Mouse (Mus musculus): Measurements from ENCODE around the gene Cxcr5. TPM values are rescaled to one million over a fixed set of nuclear protein-coding genes. Genes with fewer than 3 reads are reported as not detected.

Gene Cxcr5
- total RNA-seq, 2 experiments from 2014 or later, result 1.8 to 6.2 TPM

DNA sequence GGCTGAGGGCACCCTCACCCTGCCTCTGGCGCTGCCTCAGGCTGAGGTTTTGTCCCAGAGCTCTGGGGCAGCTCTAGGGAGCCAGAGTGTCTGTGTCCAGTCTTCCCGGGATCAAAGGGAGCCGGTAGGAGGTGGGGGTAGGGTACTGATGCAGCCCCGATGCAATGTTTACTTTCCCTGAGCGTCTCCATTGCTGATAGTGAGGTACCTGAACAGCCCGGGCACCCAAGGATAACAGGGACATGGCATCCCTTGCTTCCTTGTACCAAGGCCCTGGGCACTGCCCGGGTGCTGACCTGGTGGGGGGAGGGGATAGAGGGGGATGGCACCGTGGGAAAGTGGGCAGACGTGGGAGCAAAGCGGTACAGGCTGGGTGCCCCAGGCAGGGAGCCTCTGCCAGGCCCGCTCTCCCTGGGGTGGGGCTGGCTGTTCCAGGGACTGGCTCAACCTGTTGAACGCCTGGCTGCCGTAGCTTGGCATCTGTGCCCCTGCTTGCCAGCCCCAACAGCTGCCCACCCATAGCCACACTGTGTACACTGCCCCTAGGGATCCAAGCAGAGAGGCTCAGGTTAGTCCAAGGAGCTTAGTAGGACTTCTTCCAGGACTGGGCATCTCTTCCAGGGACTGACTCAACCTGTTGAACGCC lies 76.0 kb downstream of the Cxcr5 start:
- ATAC-seq (replicated peaks; ENCODE audit: low FRiP score, low TSS enrichment, poor library complexity, severe bottlenecking), result no peak

DNA sequence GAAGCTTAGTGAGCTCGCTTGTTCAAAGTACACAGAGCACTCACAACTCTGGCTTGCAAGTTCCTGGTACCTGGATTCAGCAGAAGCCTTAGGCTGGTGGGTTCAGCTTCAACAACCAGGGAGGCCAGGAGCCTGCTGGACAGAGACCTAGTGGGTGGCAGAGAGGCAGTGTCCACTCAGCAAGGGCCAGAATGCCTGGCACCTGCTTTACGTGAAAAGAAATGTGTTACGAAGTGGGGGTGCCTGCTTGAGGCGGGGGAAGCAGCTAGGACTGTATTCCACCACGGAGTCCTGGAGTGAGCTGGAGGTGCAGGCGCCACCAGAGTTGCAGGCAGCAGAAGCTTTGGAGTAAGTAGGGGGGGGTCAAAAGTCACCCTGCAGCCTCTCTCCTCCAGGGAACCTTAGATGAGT lies 76.6 kb downstream of the Cxcr5 start:
- ATAC-seq (replicated peaks; ENCODE audit: low FRiP score, low TSS enrichment, poor library complexity, severe bottlenecking), result no peak

DNA sequence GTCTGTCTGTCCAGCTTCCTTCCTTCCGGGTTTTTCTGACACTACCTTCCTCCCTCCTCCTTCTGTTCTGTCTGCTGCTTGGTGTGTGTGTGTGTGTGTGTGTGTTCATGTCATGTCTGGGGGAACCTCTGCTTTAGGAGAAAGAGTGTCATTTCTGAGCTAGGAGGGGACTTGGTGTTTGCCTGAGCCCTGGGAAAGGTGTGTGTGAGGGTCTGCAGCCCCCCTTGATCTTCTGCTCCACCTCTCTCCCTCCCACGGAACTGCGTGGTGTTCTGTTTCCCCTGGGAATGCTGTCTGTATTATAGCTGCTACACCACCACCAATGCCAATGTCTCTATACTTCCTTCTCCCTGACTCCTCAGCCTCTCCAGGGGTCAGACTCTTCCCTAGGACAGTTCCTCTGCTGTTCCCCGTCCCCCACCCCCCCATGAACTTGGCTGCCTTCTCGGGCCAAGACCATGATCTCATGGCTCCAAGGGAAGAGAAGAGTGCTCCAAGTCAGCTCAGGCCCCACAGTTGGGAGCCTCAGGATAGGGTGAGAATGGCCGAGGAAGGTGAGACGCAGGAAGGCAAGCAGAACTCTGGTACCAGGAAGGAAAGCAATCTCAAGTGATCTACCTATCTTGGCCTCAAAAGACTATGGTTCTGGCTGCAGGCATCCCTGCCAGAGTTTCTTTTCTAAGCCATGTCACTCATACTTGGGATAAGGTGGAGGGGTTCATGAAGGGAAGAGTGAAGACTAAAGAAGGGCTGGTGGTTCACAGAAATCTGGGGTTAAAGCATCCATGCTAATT lies 77.2 kb downstream of the Cxcr5 start:
- no peak for ATAC-seq (replicated peaks; ENCODE audit: low FRiP score, low TSS enrichment, poor library complexity, severe bottlenecking)

DNA sequence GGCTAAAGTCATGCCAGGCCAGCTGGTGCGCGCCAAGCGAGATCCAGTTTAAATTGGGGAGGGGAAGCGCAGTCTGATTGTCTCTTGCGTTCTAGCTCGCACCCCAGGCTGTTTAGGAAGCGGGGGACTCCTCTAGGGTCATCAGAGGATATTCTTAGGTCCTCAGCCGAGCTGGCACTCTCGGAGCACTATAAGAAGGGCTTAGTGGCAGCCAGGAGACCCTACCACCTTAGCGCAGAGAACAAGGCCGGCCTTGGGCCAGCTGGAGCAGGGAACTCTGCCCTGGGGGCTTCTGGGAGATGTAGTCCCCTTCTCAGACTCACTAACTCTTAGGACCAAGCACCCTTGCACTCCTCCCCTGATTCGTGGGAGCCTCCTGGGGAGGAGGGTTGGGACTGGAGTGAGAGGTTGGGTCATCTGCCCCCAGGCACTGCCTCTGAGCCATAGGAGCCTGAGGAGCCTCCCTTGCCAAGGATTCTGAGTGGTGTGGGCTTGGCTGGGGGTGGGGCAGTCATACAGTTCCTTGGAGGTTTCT lies 78.1 kb downstream of the Cxcr5 start:
- no peak for ATAC-seq (replicated peaks; ENCODE audit: low FRiP score, low TSS enrichment, poor library complexity, severe bottlenecking)

DNA sequence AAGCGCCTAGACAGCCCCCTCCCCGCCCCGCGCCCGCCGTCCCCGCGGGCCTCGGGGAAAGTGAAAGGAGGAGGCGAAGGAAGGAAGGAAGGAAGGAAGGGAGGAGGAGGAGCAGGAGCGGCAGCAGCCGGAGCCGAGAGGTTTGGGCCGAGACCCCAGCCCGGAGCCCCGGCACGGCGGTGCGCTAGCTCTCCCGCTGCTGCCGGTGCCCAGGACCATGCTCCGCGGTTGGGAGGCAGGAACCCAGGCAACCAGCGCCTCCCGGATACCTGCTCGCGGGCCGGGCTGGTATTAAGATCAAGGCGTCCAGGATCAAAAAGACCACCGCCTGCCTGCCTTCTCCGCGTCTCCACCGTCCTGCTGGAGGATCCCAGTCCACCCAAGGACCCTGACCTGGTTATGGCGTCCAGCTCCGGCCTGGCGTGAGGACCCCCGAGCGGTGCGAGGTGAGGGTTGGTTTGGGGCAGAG lies 78.6 kb downstream of the Cxcr5 start:
- ATAC-seq (replicated peaks; ENCODE audit: low FRiP score, low TSS enrichment, poor library complexity, severe bottlenecking), result no peak

DNA sequence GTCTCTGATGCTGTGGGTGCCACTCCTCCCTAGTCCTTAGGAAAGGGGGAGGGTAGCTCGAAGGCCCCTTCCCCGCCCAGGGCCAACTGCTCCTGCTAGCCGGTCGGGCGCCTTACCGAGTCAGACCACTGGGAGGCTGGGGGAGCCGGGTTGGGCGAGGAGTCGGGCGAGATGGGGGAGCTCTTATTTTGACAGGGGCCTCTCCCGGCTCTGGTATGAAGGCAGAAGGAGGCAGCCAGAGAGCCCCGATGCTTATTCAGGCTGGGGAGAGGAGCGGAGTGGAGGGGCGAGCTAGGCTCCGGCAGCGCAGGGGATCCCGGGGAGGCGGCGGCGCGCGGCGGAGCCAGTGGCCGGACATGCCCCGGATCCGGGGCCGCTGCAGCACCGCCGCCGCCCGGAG lies 79.1 kb downstream of the Cxcr5 start, which contains the start of gene Bcl9l:
Bcl9l (plus strand) TSS at position 274 of the 400 bp plus-strand sequence.
- peak; percentile 71 for ATAC-seq (replicated peaks; ENCODE audit: low FRiP score, low TSS enrichment, poor library complexity, severe bottlenecking)

DNA sequence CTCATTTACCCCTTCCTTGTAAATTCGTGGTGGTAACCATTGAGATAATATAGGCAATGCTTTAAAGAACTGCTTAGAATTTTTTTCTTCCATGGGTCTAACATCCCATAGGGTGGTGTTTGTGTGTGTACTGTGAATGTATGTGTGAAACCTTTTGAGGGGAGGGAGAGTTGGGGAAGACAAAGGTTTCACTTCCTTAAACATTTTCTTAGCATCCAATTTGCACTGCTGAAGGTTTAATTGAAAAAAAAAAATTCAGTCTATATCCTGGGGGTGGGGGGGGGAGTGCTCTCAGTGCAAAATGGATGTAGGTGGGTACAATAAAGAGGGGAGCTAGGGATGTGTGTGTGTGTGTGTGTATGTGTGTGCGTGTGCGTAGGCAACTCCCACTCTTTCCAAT lies 79.6 kb downstream of the Cxcr5 start:
- no peak for ATAC-seq (replicated peaks; ENCODE audit: low FRiP score, low TSS enrichment, poor library complexity, severe bottlenecking)

DNA sequence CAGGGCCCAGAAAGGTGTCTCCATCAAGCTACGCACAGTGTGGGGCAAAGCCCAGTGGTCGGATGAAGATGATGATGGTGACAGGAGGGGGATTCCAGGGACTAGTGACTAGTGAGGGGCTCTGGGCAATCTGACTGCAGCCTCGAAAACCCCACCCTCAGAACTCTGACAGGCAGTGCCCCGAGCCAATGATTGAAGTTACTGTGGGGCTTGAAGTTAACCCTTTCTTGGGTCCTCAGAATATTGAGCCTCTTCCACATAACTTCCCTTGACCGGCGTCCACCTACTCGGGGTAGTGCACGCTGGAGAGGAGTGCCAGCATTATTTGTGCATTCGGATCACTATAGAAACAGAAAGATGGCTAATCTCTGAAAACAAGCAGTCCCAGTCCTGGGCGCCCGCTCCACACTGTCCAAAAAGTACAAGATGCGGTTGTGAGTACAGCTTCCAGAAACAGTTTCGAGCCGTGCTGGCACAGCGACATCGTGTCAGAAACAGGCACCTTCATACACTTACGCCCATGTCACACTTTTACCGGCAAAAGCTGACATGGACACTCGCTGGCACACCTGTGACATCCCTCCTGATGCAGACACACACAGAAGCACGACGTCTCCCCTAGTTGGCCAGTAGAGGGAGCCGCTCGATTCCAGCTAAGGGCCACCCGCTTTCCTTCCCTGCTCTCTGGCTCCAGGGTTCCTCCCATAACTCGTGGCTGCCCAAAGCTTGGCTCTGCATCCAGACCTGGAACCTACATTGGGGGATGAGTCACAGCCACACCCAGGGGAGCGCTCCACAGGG lies 81.8 kb downstream of the Cxcr5 start:
- peak; percentile 70 for ATAC-seq (replicated peaks; ENCODE audit: low FRiP score, low TSS enrichment, poor library complexity, severe bottlenecking)

DNA sequence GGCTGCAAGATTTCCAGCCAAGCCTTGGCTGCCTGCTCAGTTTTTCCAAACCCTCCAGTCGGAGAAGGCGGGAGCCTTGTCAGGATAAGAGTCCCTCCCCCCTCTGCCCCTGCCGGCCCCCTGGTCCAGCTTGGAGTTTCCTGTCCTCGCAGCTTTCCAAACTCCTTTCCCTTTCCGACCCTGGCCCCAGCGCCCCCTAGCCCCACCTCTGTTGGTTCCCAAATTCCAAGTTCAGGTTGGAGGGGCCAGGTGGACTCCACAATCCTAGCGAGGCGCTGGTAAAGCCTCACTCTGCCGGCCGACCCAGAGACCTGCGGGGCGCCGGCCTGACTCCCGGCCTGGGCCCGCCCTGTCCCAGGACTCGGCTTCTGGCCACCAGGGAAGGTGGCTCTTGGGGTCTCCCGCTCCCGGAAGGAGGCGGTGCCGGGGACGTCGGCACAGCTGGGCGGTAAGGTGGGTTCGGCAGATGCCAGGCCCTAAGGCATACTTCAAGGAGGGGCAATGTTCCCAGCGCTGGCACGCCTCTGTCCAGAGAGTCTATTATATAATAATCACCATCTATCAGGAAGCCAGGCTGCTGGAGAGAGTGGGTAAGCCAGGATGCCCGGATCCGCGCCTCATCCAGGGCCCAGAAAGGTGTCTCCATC lies 82.6 kb downstream of the Cxcr5 start:
- no peak for ATAC-seq (replicated peaks; ENCODE audit: low FRiP score, low TSS enrichment, poor library complexity, severe bottlenecking)

DNA sequence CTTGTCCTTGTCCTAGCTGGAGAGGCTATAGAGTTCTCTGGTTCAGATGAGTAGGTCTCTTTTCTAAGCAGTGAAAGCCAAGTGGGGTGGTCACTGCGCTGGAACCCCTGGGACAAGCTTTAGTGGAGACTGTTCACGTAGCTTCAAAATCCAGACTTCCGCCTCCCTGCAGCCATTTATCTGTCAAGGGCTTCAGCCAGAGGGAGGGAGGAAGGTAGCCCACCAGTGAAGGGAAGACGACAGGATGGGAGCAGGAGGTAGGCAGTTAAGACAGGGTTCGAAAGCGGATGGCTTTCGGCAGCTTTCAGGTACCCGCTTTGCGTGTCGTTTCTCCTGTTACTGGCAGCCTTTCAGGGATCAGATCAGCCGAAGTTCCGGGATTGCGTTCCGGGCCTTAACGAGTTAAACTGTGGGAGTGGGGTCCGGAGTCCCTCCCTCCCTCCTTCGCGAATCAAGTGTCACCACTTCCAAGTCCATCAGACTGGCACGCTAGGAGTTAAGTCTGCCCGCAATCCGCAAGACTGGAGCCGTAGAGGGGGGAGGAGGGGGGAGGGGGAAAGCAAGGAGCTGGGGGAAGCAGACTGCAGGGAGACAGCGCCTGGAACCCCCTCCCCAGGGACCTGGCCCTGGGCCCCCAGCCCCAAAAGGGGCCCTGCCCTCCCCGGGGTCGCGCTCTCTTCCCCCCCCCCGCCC lies 83.3 kb downstream of the Cxcr5 start:
- no peak for ATAC-seq (replicated peaks; ENCODE audit: low FRiP score, low TSS enrichment, poor library complexity, severe bottlenecking)

DNA sequence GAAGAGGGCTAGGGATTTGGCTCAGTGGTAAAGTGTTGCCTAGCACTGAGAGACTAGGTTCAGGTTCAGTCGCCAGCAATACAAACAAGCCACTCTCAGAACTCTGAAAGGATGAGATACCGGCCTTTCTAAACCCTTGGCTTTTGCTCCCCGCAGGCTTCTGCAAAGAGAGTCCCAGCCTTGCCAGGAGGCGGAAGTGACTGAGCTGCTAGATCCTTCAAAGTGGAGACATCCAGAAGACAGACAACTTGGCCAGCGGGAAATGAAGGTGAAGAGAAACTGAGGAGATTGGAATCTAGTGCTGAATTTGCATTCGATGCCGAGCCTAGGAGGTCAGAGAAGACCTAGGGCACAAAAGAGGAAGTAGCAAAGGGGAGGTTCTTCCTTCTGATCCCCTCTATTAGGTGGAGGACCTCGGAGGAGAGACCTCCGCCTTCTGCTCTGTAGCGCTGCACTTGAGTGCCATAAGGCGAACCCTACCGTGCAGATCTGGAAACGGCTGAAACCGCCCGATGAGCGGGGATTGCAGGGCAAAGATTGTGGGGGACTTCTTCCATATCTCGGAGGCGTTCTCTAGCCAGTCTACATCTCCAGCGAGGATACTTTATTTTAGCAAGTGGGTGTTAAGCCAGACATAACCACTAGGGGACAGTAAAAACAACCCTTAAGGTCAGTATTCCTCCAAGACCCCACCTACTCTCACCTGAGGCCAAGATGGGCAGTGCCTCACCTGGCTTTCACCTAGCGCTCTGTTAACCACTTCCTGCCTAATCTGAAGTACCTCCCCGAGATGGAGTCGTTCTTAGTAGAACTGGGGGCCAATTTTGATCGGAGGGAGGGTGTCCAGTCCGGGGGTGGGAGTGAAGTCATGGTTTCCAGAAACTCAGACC lies 84.1 kb downstream of the Cxcr5 start:
- peak; percentile 39; the same call in 1 of the 2 replicates for ATAC-seq (replicated peaks; ENCODE audit: low FRiP score, low TSS enrichment, poor library complexity, severe bottlenecking)

DNA sequence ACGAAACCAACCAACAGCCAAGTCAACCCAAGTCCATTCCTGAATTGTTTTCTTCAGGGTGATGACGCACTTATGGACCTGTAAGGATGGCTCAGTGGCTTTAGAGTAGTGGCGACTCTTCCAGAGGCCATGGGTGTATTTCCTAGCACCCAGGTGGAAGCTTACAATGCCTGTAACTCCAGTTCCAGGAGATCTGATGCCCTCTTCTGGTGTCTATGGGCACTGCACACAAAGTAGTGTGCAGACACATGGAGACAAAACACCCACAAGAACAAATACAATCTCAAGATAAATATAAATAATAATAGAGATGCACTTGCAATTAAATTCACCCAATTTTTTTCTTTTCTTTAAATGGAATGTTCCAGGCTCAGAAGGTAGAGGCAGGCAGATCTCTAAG lies 85.7 kb downstream of the Cxcr5 start:
- no peak for ATAC-seq (replicated peaks; ENCODE audit: low FRiP score, low TSS enrichment, poor library complexity, severe bottlenecking)

DNA sequence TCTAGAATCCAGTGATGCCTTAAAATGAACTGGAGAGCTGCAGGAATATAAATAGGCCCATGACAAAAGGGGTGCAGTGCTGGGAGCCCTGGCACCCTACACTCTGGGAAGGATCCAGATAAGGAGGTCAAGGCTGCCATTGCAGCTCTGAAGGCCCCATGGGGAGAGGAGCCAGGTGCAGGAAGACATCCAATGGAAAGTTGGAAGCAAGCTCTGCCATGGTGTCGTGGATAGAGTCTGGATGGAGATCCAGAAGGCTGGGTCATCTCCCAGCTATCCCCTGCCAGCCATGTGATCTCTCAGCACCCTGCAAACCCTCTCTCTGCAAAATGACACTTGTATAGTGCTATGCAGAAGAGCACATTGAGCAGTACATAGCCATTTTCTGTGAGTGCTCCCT lies 87.3 kb downstream of the Cxcr5 start:
- no peak for ATAC-seq (replicated peaks; ENCODE audit: low FRiP score, low TSS enrichment, poor library complexity, severe bottlenecking)

DNA sequence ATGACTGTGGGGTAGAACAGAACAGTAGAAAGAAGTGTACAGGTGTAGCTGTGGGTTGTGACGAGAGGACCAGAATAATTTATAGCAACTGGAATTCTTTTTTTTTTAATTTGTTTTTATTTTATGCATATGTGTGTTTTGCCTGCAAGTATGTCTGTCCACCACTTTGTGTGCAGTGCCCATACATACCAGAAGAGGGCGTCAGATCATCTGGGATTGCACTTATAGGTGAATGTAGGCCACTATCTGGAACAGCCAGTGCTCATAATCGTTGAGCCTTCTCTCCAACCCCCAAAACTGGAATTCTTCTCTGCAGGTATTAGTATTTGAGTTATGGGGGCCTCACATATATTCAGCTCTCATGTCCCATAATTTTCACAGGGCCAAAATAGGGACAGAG lies 88.5 kb downstream of the Cxcr5 start:
- ATAC-seq (replicated peaks; ENCODE audit: low FRiP score, low TSS enrichment, poor library complexity, severe bottlenecking), result no peak

DNA sequence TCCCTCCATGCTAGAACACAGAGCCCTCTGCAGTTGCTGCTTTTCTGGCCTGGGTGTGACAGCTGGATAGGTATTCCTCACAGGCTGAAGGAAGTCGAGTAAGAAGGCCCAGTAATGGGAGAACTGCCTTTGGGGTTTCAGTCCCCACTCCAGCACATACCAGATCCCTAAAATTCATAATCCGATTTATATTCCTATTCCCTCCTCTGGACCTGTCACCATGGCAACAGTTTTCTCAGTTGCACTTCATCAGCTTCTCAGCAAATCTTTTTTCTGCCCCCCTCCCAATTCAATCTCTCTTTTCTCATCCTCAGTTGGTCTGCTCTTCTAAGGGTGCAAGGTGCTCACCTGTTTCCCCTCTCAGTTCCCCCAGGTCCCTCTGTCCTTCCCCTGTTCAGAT lies 92.9 kb downstream of the Cxcr5 start:
- no peak for ATAC-seq (replicated peaks; ENCODE audit: low FRiP score, low TSS enrichment, poor library complexity, severe bottlenecking)

DNA sequence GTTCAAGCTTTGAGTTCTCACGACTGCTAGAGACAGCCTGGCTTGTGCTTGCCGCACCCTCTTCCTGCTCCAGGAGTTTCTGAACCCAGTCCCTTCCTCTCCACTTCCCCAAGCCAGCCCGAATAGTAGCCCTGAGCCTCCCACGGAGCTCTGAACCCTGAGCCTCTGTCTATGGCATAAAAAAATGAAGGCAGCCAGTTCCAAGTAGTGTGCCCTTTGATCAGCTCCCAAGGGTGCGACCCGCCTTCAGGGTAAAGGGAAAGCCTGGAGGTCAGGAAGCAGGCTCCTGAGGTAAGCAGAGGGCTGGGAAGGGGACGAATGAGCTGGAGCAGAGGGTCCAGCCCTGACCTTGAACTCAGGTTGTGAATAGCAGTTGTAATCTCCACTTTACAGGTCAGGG lies 93.5 kb downstream of the Cxcr5 start:
- ATAC-seq (replicated peaks; ENCODE audit: low FRiP score, low TSS enrichment, poor library complexity, severe bottlenecking), result no peak

DNA sequence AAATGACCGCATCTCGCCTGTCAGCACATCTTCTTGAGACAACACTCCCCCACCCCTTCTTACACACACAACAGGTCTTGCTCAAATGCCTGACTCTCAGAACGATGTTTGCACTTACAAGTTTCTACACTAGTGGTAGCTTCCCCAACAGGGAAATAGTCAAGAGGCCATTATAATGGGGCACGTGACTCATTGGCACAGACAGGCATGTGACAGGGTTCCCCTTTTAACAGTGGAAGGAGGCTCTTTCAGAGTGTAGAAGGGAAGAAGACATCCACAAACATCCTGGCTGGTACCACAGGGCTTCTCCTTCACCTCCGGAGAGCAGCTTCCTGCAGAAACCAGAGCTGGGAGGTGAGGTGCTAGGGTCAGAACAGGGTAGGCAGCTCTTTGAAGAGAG lies 99.7 kb downstream of the Cxcr5 start:
- ATAC-seq (replicated peaks; ENCODE audit: low FRiP score, low TSS enrichment, poor library complexity, severe bottlenecking), result no peak

Measured in megakaryocyte-erythroid progenitor cell, adult 5-6 weeks (primary cell).